Mouse (Mus musculus) cerebellum, postnatal 4 days (tissue): ENCODE data around the gene Nos1ap.

ENCODE experiments used
- DNase-seq, 2 experiments: peaks; one replicate each; pipeline ENCODE4 v3.0.0; 2022; ENCODE audit warnings: low spot score in 2 of 2, mixed read lengths in 1 of 2

The Nos1ap gene

GRCm38 (mm10) chr1:170371191-170371792 lies 218.4 kb downstream of the Nos1ap start:
- DNase-seq: no peak

- no peak for DNase-seq
Observed at GRCm38 (mm10) chr1:170368864-170369263, 220.8 kb downstream of the Nos1ap start.

- DNase-seq: no peak
Observed at GRCm38 (mm10) chr1:170366981-170367700, 222.5 kb downstream of the Nos1ap start.

GRCm38 (mm10) chr1:170363746-170364145 lies 225.9 kb downstream of the Nos1ap start:
- DNase-seq: no peak

- no peak for DNase-seq
Observed at GRCm38 (mm10) chr1:170360183-170360915, 229.3 kb downstream of the Nos1ap start.

- DNase-seq: no peak
Observed at GRCm38 (mm10) chr1:170353335-170353734, 236.3 kb downstream of the Nos1ap start.

- DNase-seq: no peak
Observed at GRCm38 (mm10) chr1:170351080-170351479, 238.6 kb downstream of the Nos1ap start.

GRCm38 (mm10) chr1:170346266-170346665 lies 243.4 kb downstream of the Nos1ap start:
- DNase-seq: no peak

GRCm38 (mm10) chr1:170343906-170344305 lies 245.8 kb downstream of the Nos1ap start:
- no peak for DNase-seq

- DNase-seq: no peak
Observed at GRCm38 (mm10) chr1:170343081-170343480, 246.6 kb downstream of the Nos1ap start.

- DNase-seq: no peak
Observed at GRCm38 (mm10) chr1:170339943-170340342, 249.7 kb downstream of the Nos1ap start.

GRCm38 (mm10) chr1:170332775-170333174 lies 256.9 kb downstream of the Nos1ap start:
- no peak for DNase-seq

GRCm38 (mm10) chr1:170331926-170332325 lies 257.7 kb downstream of the Nos1ap start:
- DNase-seq: no peak

- DNase-seq: no peak
Observed at GRCm38 (mm10) chr1:170325277-170325676, 264.4 kb downstream of the Nos1ap start.

GRCm38 (mm10) chr1:170324312-170324711 lies 265.3 kb downstream of the Nos1ap start:
- DNase-seq: no peak

- no peak for DNase-seq
Observed at GRCm38 (mm10) chr1:170323001-170323400, 266.7 kb downstream of the Nos1ap start.

GRCm38 (mm10) chr1:170322046-170322445 lies 267.6 kb downstream of the Nos1ap start:
- no peak for DNase-seq

GRCm38 (mm10) chr1:170311431-170311830 lies 278.2 kb downstream of the Nos1ap start:
- no peak for DNase-seq

GRCm38 (mm10) chr1:170308503-170308902 lies 281.2 kb downstream of the Nos1ap start, which contains the start of gene Spata46:
Gene Spata46 (plus strand): TSS chr1:170308803.
- DNase-seq: no peak

GRCm38 (mm10) chr1:170306232-170306631 lies 283.4 kb downstream of the Nos1ap start, which contains the start of gene Gm7694:
Gene Gm7694 (minus strand): TSS chr1:170306332.
- DNase-seq: no peak

GRCm38 (mm10) chr1:170305002-170305401 lies 284.7 kb downstream of the Nos1ap start:
- no peak for DNase-seq

- DNase-seq: no peak
Observed at GRCm38 (mm10) chr1:170303103-170303502, 286.6 kb downstream of the Nos1ap start.

- DNase-seq: no peak
Observed at GRCm38 (mm10) chr1:170302456-170302855, 287.2 kb downstream of the Nos1ap start.
